Mouse (Mus musculus) heart, embryonic 15.5 days (tissue): ENCODE data around the gene Hs1bp3. TPM values are rescaled to one million over a fixed set of nuclear protein-coding genes. Genes with fewer than 3 reads are reported as not detected.
A peak's percentile ranks its signal among the peaks of the same experiment; 100 is the strongest.

Experiments
- ATAC-seq: fragments of 200-750 bp; cut with Nextera tagmentation; replicated peaks from 2 replicates; pipeline ENCODE4 v1.8.0; 2017; ENCODE audit warnings: low read depth, moderate TSS enrichment; ENCODE audit not compliant: insufficient number of reproducible peaks, insufficient read depth, low FRiP score
- H3K27ac ChIP-seq: fragments of 300-500 bp; sonication (generic); 2 replicates; pipeline ENCODE4 v1.5.1; 2015; ENCODE audit warnings: mild to moderate bottlenecking, inconsistent platforms
- H3K27me3 ChIP-seq: fragments of 300-500 bp; sonication (generic); 2 replicates; pipeline ENCODE4 v1.6.1; 2015; ENCODE audit warnings: inconsistent platforms
- H3K36me3 ChIP-seq: fragments of 300-500 bp; sonication (generic); 2 replicates; pipeline ENCODE4 v1.6.1; 2015; ENCODE audit warnings: mild to moderate bottlenecking, inconsistent platforms
- H3K4me1 ChIP-seq: fragments of 300-500 bp; sonication (generic); replicated peaks from 2 replicates; pipeline ENCODE4 v1.6.1; 2015; ENCODE audit warnings: inconsistent platforms
- H3K4me2 ChIP-seq: fragments of 300-500 bp; sonication (generic); 2 replicates; pipeline ENCODE4 v1.6.1; 2015; ENCODE audit warnings: inconsistent platforms, mild to moderate bottlenecking, moderate library complexity
- H3K4me3 ChIP-seq: fragments of 300-500 bp; sonication (generic); 2 replicates; pipeline ENCODE4 v1.5.1; 2015; ENCODE audit warnings: mild to moderate bottlenecking, inconsistent platforms
- H3K9ac ChIP-seq: fragments of 300-500 bp; sonication (generic); 2 replicates; pipeline ENCODE4 v1.6.1; 2015; ENCODE audit warnings: mild to moderate bottlenecking, inconsistent platforms
- H3K9me3 ChIP-seq: fragments of 300-500 bp; sonication (generic); replicated peaks from 2 replicates; pipeline ENCODE4 v1.6.1; 2016; ENCODE audit warnings: inconsistent platforms
- WGBS: fragments of 180-500 bp; shearing (Covaris S2); methylation state at CpG from one replicate; pipeline ENCODE4 v1.1.7; 2015; ENCODE audit warnings: mixed read lengths; 5-methylcytosine and 5-hydroxymethylcytosine counted together
- polyA plus RNA-seq: library from polyadenylated mRNA; unstranded; fragments of >200 nt; fragmentation: Nextera tagmentation; extraction: Ambion mirVana; gene quantifications from 2 replicates; pipeline ENCODE4 v1.2.1, GENCODE M21; 2015

Gene Hs1bp3
- polyA plus RNA-seq, 1 experiment from 2014 or later, result 12.1 TPM

- ATAC-seq, result no peak
- WGBS, result 36% methylated on average over 4 of the region's 4 CpGs
These were observed 25.3 kb downstream of the Hs1bp3 start for GRCm38 (mm10) chr12:8338491-8338890.

GRCm38 (mm10) chr12:8338918-8339317 is 25.7 kb downstream of the Hs1bp3 start:
- no peak overlapping the region for H3K4me3 ChIP-seq
- H3K27ac ChIP-seq, result peak overlapping the region; percentile 28
- no peak overlapping the region for H3K9ac ChIP-seq
- H3K27me3 ChIP-seq, result no peaks in the 10 kb centered on the region
- peaks cover 19% of the 10 kb centered on the region; the same call in 1 of the 2 replicates for H3K36me3 ChIP-seq
- no peaks in the 10 kb centered on the region for H3K9me3 ChIP-seq
- H3K4me2 ChIP-seq, result no peak overlapping the region
- peaks cover 35% of the 10 kb centered on the region for H3K4me1 ChIP-seq
- WGBS, result 52% methylated on average over 8 of the region's 8 CpGs
- ATAC-seq, result no peak

More at GRCm38 (mm10) chr12:8338491-8338890, 25.3 kb downstream of the Hs1bp3 start:
- H3K36me3 ChIP-seq, result peaks cover 19% of the 10 kb centered on the region; the same call in 1 of the 2 replicates
- no peak overlapping the region for H3K9ac ChIP-seq
- H3K4me3 ChIP-seq, result no peak overlapping the region
- H3K4me2 ChIP-seq, result no peak overlapping the region
- H3K4me1 ChIP-seq, result peaks cover 39% of the 10 kb centered on the region
- H3K27me3 ChIP-seq, result no peaks in the 10 kb centered on the region
- no peaks in the 10 kb centered on the region for H3K9me3 ChIP-seq
- H3K27ac ChIP-seq, result peak overlapping the region; percentile 28

- 54% methylated on average over 13 of the region's 13 CpGs for WGBS
- Histone ChIP-seq H3K9me3 (no peaks in the 10 kb centered on the region), H3K36me3 (peaks cover 19% of the 10 kb centered on the region; the same call in 1 of the 2 replicates), H3K9ac (no peak overlapping the region), H3K27me3 (no peaks in the 10 kb centered on the region), H3K4me2 (no peak overlapping the region), H3K27ac (no peak overlapping the region), H3K4me1 (peaks cover 33% of the 10 kb centered on the region), H3K4me3 (no peak overlapping the region)
- ATAC-seq, result no peak
These were observed 26.5 kb downstream of the Hs1bp3 start for GRCm38 (mm10) chr12:8339591-8340319.

- Histone ChIP-seq H3K4me2 (no peak overlapping the region), H3K9ac (no peak overlapping the region), H3K4me3 (no peak overlapping the region), H3K9me3 (no peaks in the 10 kb centered on the region), H3K36me3 (peaks cover 18% of the 10 kb centered on the region; the same call in 1 of the 2 replicates), H3K27ac (no peak overlapping the region), H3K4me1 (peaks cover 40% of the 10 kb centered on the region), H3K27me3 (no peaks in the 10 kb centered on the region)
- no peak for ATAC-seq
- 88% methylated on average over 6 of the region's 6 CpGs for WGBS
These were observed 27.8 kb downstream of the Hs1bp3 start for GRCm38 (mm10) chr12:8341008-8341407.

DNA sequence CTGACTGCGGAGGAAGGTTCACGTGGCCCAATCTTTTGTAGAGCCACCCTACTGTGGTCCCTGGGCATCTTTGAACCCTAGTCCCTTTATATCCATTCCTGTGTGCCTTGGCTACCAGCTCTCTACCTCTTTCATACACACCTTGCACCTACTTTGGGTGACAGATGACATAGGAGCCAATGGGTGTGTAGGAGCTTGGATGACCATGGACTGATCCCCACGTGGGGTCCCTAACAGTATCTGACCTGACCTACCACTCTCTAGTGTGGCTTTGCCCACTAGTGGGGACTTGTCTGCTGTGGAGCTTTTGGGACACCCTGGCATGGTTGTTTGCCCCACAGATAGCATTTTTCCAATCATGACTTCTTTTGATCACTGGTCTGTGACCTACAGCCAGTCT is 30.1 kb downstream of the Hs1bp3 start:
- no peak overlapping the region for H3K4me2 ChIP-seq
- peaks cover 12% of the 10 kb centered on the region; the same call in 1 of the 2 replicates for H3K36me3 ChIP-seq
- no peak overlapping the region for H3K9ac ChIP-seq
- ATAC-seq, result no peak
- no peaks in the 10 kb centered on the region for H3K9me3 ChIP-seq
- H3K4me3 ChIP-seq, result no peak overlapping the region
- 97% methylated on average over 3 of the region's 3 CpGs for WGBS
- H3K4me1 ChIP-seq, result peaks cover 34% of the 10 kb centered on the region
- no peak overlapping the region for H3K27ac ChIP-seq
- no peaks in the 10 kb centered on the region for H3K27me3 ChIP-seq

DNA sequence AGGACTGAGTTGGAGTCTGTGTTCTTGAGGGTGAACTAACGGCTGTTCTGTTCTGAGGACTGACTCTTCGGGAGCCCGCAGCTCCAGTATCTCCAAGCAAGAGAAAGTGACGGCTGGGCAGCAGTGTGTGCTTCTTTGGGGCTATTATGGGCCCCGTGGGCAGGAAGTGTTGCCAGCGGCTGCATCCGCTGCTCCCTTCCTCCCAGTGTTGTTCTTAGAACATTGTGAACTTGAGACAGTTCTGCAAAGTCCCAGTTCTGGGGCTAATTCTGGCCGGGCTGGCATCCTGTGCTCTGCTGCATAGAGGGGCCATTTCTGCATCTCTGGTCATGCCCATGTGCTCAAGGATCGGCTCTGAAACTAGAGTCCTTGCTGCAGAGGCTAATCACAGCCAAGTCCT is 31.7 kb downstream of the Hs1bp3 start:
- 0 out of 2 replicates have a peak overlapping the region, but pooled peaks have one; percentile 23 for H3K4me2 ChIP-seq

DNA sequence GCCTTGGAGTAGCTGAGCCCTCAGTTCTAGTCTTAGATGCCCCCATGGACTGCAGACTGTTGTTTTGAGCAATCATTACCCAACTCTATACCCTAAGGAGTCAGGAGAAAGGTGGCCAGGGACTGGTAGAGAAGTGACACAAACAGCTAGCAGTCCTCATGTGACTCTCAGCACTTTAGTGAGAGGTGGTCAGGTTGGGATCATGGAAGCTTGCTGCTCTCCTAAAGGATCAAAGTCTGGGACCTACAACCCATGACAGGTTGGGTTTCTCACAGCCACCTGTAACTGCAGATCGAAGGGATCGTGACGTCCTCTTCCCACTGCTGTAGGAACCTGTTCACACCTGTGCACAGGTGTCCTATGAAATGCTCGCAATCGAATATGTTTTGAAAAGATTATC is 32.3 kb downstream of the Hs1bp3 start:
- 93% methylated on average over 5 of the region's 5 CpGs for WGBS
- H3K27me3 ChIP-seq, result no peaks in the 10 kb centered on the region
- H3K9ac ChIP-seq, result no peak overlapping the region
- no peak overlapping the region for H3K4me2 ChIP-seq
- H3K4me3 ChIP-seq, result no peak overlapping the region
- peaks cover 23% of the 10 kb centered on the region for H3K4me1 ChIP-seq
- no peaks in the 10 kb centered on the region for H3K9me3 ChIP-seq
- H3K27ac ChIP-seq, result peak overlapping the region; percentile 71
- peaks cover 12% of the 10 kb centered on the region; the same call in 1 of the 2 replicates for H3K36me3 ChIP-seq
- no peak for ATAC-seq

More for the DNA sequence above, 31.7 kb downstream of the Hs1bp3 start:
- Histone ChIP-seq H3K4me1 (peaks cover 24% of the 10 kb centered on the region), H3K9ac (peak overlapping the region; percentile 14; the same call in 1 of the 2 replicates), H3K27ac (peak overlapping the region; percentile 71), H3K27me3 (no peaks in the 10 kb centered on the region), H3K9me3 (no peaks in the 10 kb centered on the region), H3K4me3 (no peak overlapping the region), H3K36me3 (peaks cover 12% of the 10 kb centered on the region; the same call in 1 of the 2 replicates)
- 30% methylated on average over 9 of the region's 9 CpGs for WGBS
- ATAC-seq, result peak; percentile 58

- Histone ChIP-seq H3K27ac (no peak overlapping the region), H3K4me1 (peaks cover 27% of the 10 kb centered on the region), H3K4me2 (no peak overlapping the region), H3K36me3 (no peaks in the 10 kb centered on the region), H3K9ac (no peak overlapping the region), H3K4me3 (no peak overlapping the region), H3K9me3 (no peaks in the 10 kb centered on the region), H3K27me3 (no peaks in the 10 kb centered on the region)
- no peak for ATAC-seq
- WGBS, result 72% methylated on average over 8 of the region's 8 CpGs
These were observed 34.7 kb downstream of the Hs1bp3 start for GRCm38 (mm10) chr12:8347746-8348462.

- H3K4me3 ChIP-seq, result no peak overlapping the region
- H3K4me2 ChIP-seq, result no peak overlapping the region
- no peak for ATAC-seq
- no peaks in the 10 kb centered on the region for H3K9me3 ChIP-seq
- no peaks in the 10 kb centered on the region for H3K27me3 ChIP-seq
- H3K4me1 ChIP-seq, result peaks cover 27% of the 10 kb centered on the region
- WGBS, result 68% methylated on average over 9 of the region's 9 CpGs
- H3K36me3 ChIP-seq, result no peaks in the 10 kb centered on the region
- H3K27ac ChIP-seq, result 0 out of 2 replicates have a peak overlapping the region, but pooled peaks have one; percentile 3
- no peak overlapping the region for H3K9ac ChIP-seq
These were observed 35.7 kb downstream of the Hs1bp3 start for GRCm38 (mm10) chr12:8348733-8349513.

- H3K4me2 ChIP-seq, result no peak overlapping the region
- no peaks in the 10 kb centered on the region for H3K9me3 ChIP-seq
- no peak; the same call in 1 of the 2 replicates for ATAC-seq
- no peak overlapping the region for H3K9ac ChIP-seq
- peaks cover 15% of the 10 kb centered on the region; the same call in 1 of the 2 replicates for H3K4me1 ChIP-seq
- H3K27ac ChIP-seq, result 0 out of 2 replicates have a peak overlapping the region, but pooled peaks have one; percentile 2
- H3K27me3 ChIP-seq, result no peaks in the 10 kb centered on the region
- 27% methylated on average over 4 of the region's 4 CpGs for WGBS
- no peak overlapping the region for H3K4me3 ChIP-seq
- H3K36me3 ChIP-seq, result no peaks in the 10 kb centered on the region
These were observed 38.0 kb downstream of the Hs1bp3 start for GRCm38 (mm10) chr12:8351025-8351903.
